Mouse (Mus musculus) brain, embryonic 14.5 days (tissue): Measurements from ENCODE around the gene Spty2d1.

ENCODE experiments used
- CTCF ChIP-seq: fragments of 200-500 bp; IDR thresholded peaks from 2 replicates; pipeline ENCODE4 v1.5.1; 2012; ENCODE audit warnings: inconsistent platforms, mild to moderate bottlenecking, moderate library complexity, borderline replicate concordance; ENCODE audit not compliant: insufficient read depth, insufficient read length; ENCODE audit errors: extremely low read depth
- POLR2A ChIP-seq: fragments of 200-500 bp; IDR thresholded peaks from 2 replicates; pipeline ENCODE4 v1.6.1; 2012; ENCODE audit warnings: mild to moderate bottlenecking, inconsistent platforms, borderline replicate concordance; ENCODE audit not compliant: poor library complexity, insufficient read depth, insufficient read length, severe bottlenecking; ENCODE audit errors: extremely low read depth

- TF ChIP-seq CTCF (no peak), POLR2A (no peak)
Observed at GRCm38 (mm10) chr7:46998942-46999341, 9.3 kb downstream of the Spty2d1 start.
